Mouse (Mus musculus) lung, embryonic 15.5 days (tissue): ENCODE results near the gene Eps15l1. TPM values are rescaled to one million over a fixed set of nuclear protein-coding genes. Genes with fewer than 3 reads are reported as not detected.

ENCODE experiments used
- ATAC-seq: fragments of 200-750 bp; cut with Nextera tagmentation; 2 replicates; pipeline ENCODE4 v1.8.0; 2017; ENCODE audit warnings: moderate number of reproducible peaks, borderline replicate concordance; ENCODE audit not compliant: low FRiP score, low TSS enrichment; ENCODE audit errors: extremely low read depth
- H3K27ac ChIP-seq: fragments of 300-500 bp; sonication (generic); 2 replicates; pipeline ENCODE4 v1.5.1; 2015; ENCODE audit warnings: moderate library complexity, mild to moderate bottlenecking, inconsistent platforms
- H3K27me3 ChIP-seq: fragments of 300-500 bp; sonication (generic); 2 replicates; pipeline ENCODE4 v1.6.1; 2015; ENCODE audit warnings: inconsistent platforms
- H3K36me3 ChIP-seq: fragments of 300-500 bp; sonication (generic); 2 replicates; pipeline ENCODE4 v1.6.1; 2015; ENCODE audit warnings: inconsistent platforms
- H3K4me1 ChIP-seq: fragments of 300-500 bp; sonication (generic); 2 replicates; pipeline ENCODE4 v1.6.1; 2015; ENCODE audit warnings: inconsistent platforms
- H3K4me2 ChIP-seq: fragments of 300-500 bp; sonication (generic); 2 replicates; pipeline ENCODE4 v1.6.1; 2015; ENCODE audit warnings: inconsistent platforms, mild to moderate bottlenecking, moderate library complexity
- H3K4me3 ChIP-seq: fragments of 300-500 bp; sonication (generic); 2 replicates; pipeline ENCODE4 v1.5.1; 2015; ENCODE audit warnings: mild to moderate bottlenecking, inconsistent platforms
- H3K9ac ChIP-seq: fragments of 300-500 bp; sonication (generic); 2 replicates; pipeline ENCODE4 v1.6.1; 2015; ENCODE audit warnings: inconsistent platforms
- H3K9me3 ChIP-seq: fragments of 300-500 bp; sonication (generic); 2 replicates; pipeline ENCODE4 v1.6.1; 2016; ENCODE audit warnings: inconsistent platforms
- WGBS: fragments of 180-500 bp; shearing (Covaris S2); methylation state at CpG from one replicate; pipeline ENCODE4 v1.1.7; 2015; 5-methylcytosine and 5-hydroxymethylcytosine counted together
- polyA plus RNA-seq: library from polyadenylated mRNA; unstranded; fragments of >200 nt; fragmentation: Nextera tagmentation; extraction: Ambion mirVana; gene quantifications from 2 replicates; pipeline ENCODE4 v1.2.1, GENCODE M21; 2015

Gene Eps15l1
- polyA plus RNA-seq, 1 experiment from 2014 or later: 55.6 TPM

- WGBS: 66% methylated on average over 2 of the region's 2 CpGs
- no peak overlapping the region for H3K4me3 ChIP-seq
- no peaks in the 10 kb centered on the region for H3K27me3 ChIP-seq
- H3K4me2 ChIP-seq: no peak overlapping the region
- H3K9ac ChIP-seq: no peak overlapping the region
- peaks cover 52% of the 10 kb centered on the region for H3K36me3 ChIP-seq
- H3K4me1 ChIP-seq: peaks cover 7% of the 10 kb centered on the region; the same call in 1 of the 2 replicates
- no peak for ATAC-seq
- no peak overlapping the region for H3K27ac ChIP-seq
- H3K9me3 ChIP-seq: no peaks in the 10 kb centered on the region
Measured at GRCm38 (mm10) chr8:72365016-72365415, 56.2 kb downstream of the Eps15l1 start.

DNA sequence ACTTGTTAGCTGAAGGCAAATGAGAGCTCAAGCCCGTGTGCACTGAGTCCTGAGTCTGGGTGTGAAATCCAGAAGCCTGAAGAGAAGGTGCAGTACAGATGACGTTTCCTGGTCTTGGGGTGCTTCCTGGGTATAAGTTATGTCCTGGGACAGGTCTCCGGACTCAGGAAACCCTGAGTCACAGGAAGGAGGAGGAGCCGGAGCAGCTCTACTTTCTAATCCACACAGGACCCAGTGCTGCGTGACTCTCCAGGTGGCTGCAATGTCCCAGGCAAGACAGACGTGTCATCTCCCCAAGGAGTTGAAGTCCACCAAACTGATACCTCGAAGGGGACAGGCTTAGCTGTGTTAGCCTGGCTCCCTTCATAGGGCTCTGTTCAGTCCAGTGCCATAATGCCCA is 57.8 kb downstream of the Eps15l1 start:
- H3K9me3 ChIP-seq: no peaks in the 10 kb centered on the region
- H3K27ac ChIP-seq: no peak overlapping the region
- no peak for ATAC-seq
- no peaks in the 10 kb centered on the region for H3K27me3 ChIP-seq
- WGBS: 68% methylated on average over 7 of the region's 7 CpGs
- no peak overlapping the region for H3K9ac ChIP-seq
- no peak overlapping the region for H3K4me2 ChIP-seq
- peaks cover 7% of the 10 kb centered on the region; the same call in 1 of the 2 replicates for H3K4me1 ChIP-seq
- no peak overlapping the region for H3K4me3 ChIP-seq
- H3K36me3 ChIP-seq: peaks cover 50% of the 10 kb centered on the region

GRCm38 (mm10) chr8:72362754-72363153 is 58.5 kb downstream of the Eps15l1 start:
- Histone ChIP-seq H3K27me3 (no peaks in the 10 kb centered on the region), H3K27ac (no peak overlapping the region), H3K4me2 (no peak overlapping the region), H3K36me3 (peaks cover 46% of the 10 kb centered on the region), H3K9me3 (no peaks in the 10 kb centered on the region), H3K4me3 (no peak overlapping the region), H3K9ac (no peak overlapping the region), H3K4me1 (peaks cover 7% of the 10 kb centered on the region; the same call in 1 of the 2 replicates)
- 84% methylated on average over 4 of the region's 4 CpGs for WGBS
- no peak for ATAC-seq

DNA sequence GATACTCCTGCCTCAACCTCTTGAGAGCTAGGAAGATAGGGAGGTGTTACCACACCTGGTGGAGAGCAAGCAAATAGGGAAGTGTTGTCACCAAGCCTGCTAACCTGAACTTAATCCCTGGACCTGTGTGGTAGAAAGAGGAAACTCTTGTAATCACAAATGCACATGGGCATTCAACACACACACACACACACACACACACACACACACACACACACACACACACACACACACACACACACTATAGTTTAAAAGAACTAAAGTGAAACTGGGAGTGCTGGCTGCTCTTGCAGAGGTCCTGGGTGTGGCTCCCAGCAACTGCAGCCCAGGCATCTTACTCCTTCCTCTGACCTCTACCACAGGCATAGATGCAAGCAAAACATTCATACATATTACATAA is 61.1 kb downstream of the Eps15l1 start:
- no peak overlapping the region for H3K4me3 ChIP-seq
- H3K36me3 ChIP-seq: peaks cover 52% of the 10 kb centered on the region
- no peak overlapping the region for H3K27ac ChIP-seq
- H3K9me3 ChIP-seq: no peaks in the 10 kb centered on the region
- H3K27me3 ChIP-seq: no peaks in the 10 kb centered on the region
- no peak overlapping the region for H3K4me2 ChIP-seq
- no peak for ATAC-seq
- no peak overlapping the region for H3K9ac ChIP-seq
- H3K4me1 ChIP-seq: peaks cover 7% of the 10 kb centered on the region; the same call in 1 of the 2 replicates

GRCm38 (mm10) chr8:72356593-72356992 is 64.7 kb downstream of the Eps15l1 start:
- 83% methylated on average over 3 of the region's 3 CpGs for WGBS
- H3K27ac ChIP-seq: no peak overlapping the region

DNA sequence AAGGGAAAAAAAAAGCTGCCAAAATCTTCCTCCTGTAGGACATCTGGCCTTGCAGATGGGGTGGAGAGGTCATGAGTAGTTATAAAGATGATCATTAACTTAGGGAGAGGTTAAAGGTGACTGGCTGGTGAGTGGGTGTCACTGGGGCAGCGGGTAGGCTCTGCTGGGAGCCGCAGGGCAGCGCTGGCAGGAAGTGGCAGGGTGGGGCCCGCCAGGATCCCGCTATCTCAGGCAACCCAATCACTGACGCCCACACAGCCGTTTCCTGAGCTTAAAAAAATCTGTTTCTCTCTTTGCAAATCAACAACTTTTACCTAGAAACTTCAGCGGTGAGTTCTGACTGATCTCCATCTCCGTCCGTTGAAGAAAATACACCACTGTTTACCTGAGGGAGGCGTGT is 67.0 kb downstream of the Eps15l1 start:
- H3K27me3 ChIP-seq: no peaks in the 10 kb centered on the region
- H3K4me3 ChIP-seq: no peak overlapping the region
- H3K9me3 ChIP-seq: no peaks in the 10 kb centered on the region
- H3K27ac ChIP-seq: peak overlapping the region; percentile 57
- no peak for ATAC-seq
- H3K4me2 ChIP-seq: no peak overlapping the region
- no peak overlapping the region for H3K9ac ChIP-seq
- peaks cover 38% of the 10 kb centered on the region for H3K36me3 ChIP-seq
- WGBS: 55% methylated on average over 11 of the region's 11 CpGs
- peaks cover 11% of the 10 kb centered on the region for H3K4me1 ChIP-seq

More at GRCm38 (mm10) chr8:72356593-72356992, 64.7 kb downstream of the Eps15l1 start:
- Histone ChIP-seq H3K36me3 (peaks cover 44% of the 10 kb centered on the region), H3K4me3 (no peak overlapping the region), H3K27me3 (no peaks in the 10 kb centered on the region), H3K9me3 (no peaks in the 10 kb centered on the region), H3K9ac (no peak overlapping the region), H3K4me1 (peaks cover 11% of the 10 kb centered on the region), H3K4me2 (no peak overlapping the region)
- no peak for ATAC-seq

GRCm38 (mm10) chr8:72353700-72354045 is 67.6 kb downstream of the Eps15l1 start:
- Histone ChIP-seq H3K4me1 (peaks cover 11% of the 10 kb centered on the region), H3K27me3 (no peaks in the 10 kb centered on the region), H3K9me3 (no peaks in the 10 kb centered on the region), H3K9ac (no peak overlapping the region), H3K4me2 (no peak overlapping the region), H3K4me3 (no peak overlapping the region), H3K36me3 (peaks cover 32% of the 10 kb centered on the region), H3K27ac (peak overlapping the region; percentile 57)
- ATAC-seq: no peak; the same call in 1 of the 2 replicates
- WGBS: 75% methylated on average over 7 of the region's 7 CpGs

- Histone ChIP-seq H3K4me3 (no peak overlapping the region), H3K9me3 (no peaks in the 10 kb centered on the region), H3K4me2 (no peak overlapping the region), H3K36me3 (peaks cover 29% of the 10 kb centered on the region), H3K9ac (no peak overlapping the region), H3K27me3 (no peaks in the 10 kb centered on the region), H3K27ac (peak overlapping the region; percentile 57; the same call in 1 of the 2 replicates), H3K4me1 (peaks cover 11% of the 10 kb centered on the region)
- peak; percentile 70 for ATAC-seq
- WGBS: 72% methylated on average over 8 of the region's 8 CpGs
Measured at GRCm38 (mm10) chr8:72352951-72353699, 68.1 kb downstream of the Eps15l1 start.

DNA sequence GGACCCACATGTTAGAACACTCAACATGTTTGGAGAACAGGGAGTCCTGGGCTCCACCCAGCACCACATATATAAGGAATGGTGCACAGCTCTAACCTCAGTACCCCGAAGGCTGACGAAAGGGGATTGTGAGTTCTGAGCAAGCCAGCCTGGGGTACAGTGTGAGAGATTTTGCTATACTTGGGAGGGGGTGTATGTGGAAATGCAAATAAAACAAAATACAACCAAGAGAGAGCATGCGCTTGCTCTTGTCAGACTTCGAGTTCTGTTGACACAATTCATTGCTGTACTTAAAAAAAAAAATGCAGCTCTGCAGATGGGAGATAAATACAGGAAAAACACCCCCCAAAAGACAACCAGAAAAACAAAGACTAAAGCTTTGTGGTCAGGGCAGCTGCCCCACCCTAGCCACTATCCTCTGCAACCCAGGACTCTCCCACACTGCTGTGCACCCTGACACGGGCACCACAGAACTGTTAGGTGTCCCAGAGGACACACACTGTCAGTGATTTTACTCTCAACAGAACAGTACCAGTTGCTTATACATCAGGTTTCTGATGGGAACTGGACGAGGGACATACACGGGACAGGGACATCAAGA is 69.8 kb downstream of the Eps15l1 start:
- Histone ChIP-seq H3K9ac (no peak overlapping the region), H3K4me3 (no peak overlapping the region), H3K9me3 (no peaks in the 10 kb centered on the region), H3K27me3 (no peaks in the 10 kb centered on the region), H3K4me2 (no peak overlapping the region), H3K36me3 (peaks cover 16% of the 10 kb centered on the region; the same call in 1 of the 2 replicates), H3K4me1 (peaks cover 11% of the 10 kb centered on the region), H3K27ac (no peak overlapping the region)
- 87% methylated on average over 7 of the region's 7 CpGs for WGBS
- no peak for ATAC-seq

DNA sequence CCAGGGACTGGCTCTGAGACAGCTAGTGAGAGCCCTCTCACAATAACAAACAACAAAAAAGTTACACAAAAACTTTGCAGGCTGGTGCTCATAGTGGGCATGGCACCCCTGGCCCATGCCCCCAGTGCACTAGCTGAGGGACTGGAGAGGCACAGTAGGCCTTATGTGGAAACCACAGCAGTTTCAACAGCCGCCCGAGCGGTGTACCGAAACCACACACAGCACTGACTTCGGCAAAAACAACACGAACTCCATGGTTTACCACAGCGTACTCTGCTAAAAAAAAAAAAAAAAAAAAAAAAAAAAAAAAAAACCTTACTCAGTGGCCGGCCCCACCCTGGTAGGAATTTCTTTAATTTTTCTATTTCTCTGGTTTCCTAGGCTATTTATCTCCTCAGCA is 70.5 kb downstream of the Eps15l1 start:
- 94% methylated on average over 8 of the region's 8 CpGs for WGBS
- H3K27ac ChIP-seq: no peak overlapping the region
- H3K36me3 ChIP-seq: peaks cover 13% of the 10 kb centered on the region; the same call in 1 of the 2 replicates

DNA sequence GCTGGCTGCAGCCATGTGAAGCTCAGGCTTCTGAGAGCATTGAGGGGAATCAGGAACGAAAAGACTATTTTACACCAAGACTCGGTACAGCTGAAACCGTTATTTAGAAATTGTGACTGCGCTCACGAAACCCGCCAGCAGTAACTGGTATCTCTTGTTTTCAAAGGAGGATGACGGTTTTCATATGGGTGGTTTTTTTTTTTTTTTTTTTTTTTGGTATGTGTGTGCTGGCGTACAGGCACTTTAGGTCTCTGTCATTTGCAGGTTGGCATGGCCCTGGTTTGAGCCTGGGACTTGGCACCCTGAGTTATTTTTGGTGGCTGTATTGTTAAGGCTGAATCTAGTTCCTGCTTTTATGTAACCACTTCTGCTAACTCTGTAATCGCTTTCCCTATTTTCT is 71.4 kb downstream of the Eps15l1 start:
- Histone ChIP-seq H3K9me3 (no peaks in the 10 kb centered on the region), H3K9ac (no peak overlapping the region), H3K36me3 (peaks cover 17% of the 10 kb centered on the region; the same call in 1 of the 2 replicates), H3K4me3 (no peak overlapping the region), H3K27ac (no peak overlapping the region), H3K27me3 (no peaks in the 10 kb centered on the region), H3K4me1 (peaks cover 11% of the 10 kb centered on the region), H3K4me2 (no peak overlapping the region)
- 84% methylated on average over 9 of the region's 9 CpGs for WGBS
- ATAC-seq: no peak

More for the DNA sequence above, 70.5 kb downstream of the Eps15l1 start:
- H3K4me1 ChIP-seq: peaks cover 11% of the 10 kb centered on the region
- no peaks in the 10 kb centered on the region for H3K9me3 ChIP-seq
- ATAC-seq: no peak
- H3K4me2 ChIP-seq: no peak overlapping the region
- H3K4me3 ChIP-seq: no peak overlapping the region
- no peak overlapping the region for H3K9ac ChIP-seq
- H3K27me3 ChIP-seq: no peaks in the 10 kb centered on the region

DNA sequence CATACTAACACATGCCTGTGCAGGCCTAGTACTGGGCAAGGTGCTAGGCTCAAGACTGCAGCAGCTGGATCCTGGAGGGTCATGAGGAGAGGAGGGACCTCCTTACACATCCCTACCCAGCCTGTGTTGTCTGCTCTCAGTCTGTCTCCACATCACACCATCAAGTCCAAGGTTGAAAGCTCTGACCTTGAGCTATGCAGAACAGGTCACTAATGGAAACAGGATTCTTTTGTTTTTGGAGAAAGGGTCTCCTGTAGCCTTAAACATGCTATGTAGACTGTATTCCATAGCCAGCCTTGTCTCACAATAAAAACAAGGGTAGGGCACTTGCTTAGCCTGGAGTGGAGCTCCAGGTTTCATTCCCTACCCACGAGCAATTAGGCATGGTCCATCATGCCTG is 72.3 kb downstream of the Eps15l1 start:
- ATAC-seq: no peak
- peaks cover 20% of the 10 kb centered on the region for H3K36me3 ChIP-seq
- WGBS: 76% methylated on average over 1 of the region's 1 CpGs

More for the DNA sequence above, 72.3 kb downstream of the Eps15l1 start:
- no peak overlapping the region for H3K9ac ChIP-seq
- H3K4me3 ChIP-seq: no peak overlapping the region
- peaks cover 7% of the 10 kb centered on the region for H3K4me1 ChIP-seq
- no peak overlapping the region for H3K4me2 ChIP-seq
- no peaks in the 10 kb centered on the region for H3K27me3 ChIP-seq
- H3K27ac ChIP-seq: no peak overlapping the region
- H3K9me3 ChIP-seq: no peaks in the 10 kb centered on the region
